Mouse (Mus musculus) central nervous system, embryonic 11.5 days (tissue): ENCODE results near the gene 2310061I04Rik. TPM values are rescaled to one million over a fixed set of nuclear protein-coding genes. Genes with fewer than 3 reads are reported as not detected.

Experiments used
- polyA plus RNA-seq: library from polyadenylated mRNA; depleted of rRNA; stranded (reverse); fragments of >200 nt; gene quantifications from 2 replicates; pipeline ENCODE4 v1.2.3, GENCODE M21; 2012; rRNA removed

2310061I04Rik gene
- polyA plus RNA-seq, result 40.5 and 45.6 TPM in 2 replicates

DNA sequence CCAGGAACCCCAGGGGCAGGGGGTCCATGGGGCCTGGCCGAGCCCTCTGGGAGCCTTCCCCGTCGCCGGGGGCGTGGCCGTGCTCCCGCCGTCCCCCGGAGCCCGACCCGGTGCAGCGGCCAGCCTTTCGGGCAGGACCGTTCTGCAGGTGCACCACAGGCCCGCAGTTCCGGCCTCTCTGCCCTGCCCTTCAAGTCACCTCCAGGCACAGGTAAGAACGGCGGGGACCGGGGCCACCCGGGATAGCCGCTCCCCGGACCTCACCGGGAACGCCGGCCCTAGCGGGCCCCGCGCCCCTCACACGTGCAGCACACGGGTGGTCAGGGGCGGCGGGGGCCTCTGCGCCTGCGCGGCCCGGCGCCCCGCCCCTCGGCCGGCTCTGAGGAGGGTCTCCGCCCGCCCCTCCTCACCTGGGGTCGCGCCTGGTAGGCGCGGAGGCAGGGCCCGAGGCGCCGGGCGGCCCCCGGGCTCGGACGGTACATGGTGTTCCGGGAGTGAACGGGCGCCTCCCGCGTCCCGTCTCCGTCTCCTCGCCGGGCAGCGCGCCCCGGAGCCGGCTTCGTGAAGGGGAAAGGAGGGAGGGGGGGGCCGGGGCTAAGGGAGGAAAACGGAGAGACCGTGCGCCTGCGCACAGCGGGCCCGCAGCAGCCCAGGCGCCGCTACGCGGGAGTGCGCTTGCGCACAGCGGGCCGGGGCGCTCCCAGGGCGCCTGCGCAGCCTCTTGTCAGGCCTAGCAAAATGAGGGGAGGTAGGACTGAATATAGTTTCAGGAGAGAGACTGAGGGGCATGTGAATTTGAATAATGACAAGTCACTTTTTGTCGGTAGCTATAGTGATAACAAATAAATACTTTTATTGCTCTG lies at the start of gene 2310061I04Rik:
2310061I04Rik (minus strand) TSS at position 651 of the 863 bp plus-strand sequence.

DNA sequence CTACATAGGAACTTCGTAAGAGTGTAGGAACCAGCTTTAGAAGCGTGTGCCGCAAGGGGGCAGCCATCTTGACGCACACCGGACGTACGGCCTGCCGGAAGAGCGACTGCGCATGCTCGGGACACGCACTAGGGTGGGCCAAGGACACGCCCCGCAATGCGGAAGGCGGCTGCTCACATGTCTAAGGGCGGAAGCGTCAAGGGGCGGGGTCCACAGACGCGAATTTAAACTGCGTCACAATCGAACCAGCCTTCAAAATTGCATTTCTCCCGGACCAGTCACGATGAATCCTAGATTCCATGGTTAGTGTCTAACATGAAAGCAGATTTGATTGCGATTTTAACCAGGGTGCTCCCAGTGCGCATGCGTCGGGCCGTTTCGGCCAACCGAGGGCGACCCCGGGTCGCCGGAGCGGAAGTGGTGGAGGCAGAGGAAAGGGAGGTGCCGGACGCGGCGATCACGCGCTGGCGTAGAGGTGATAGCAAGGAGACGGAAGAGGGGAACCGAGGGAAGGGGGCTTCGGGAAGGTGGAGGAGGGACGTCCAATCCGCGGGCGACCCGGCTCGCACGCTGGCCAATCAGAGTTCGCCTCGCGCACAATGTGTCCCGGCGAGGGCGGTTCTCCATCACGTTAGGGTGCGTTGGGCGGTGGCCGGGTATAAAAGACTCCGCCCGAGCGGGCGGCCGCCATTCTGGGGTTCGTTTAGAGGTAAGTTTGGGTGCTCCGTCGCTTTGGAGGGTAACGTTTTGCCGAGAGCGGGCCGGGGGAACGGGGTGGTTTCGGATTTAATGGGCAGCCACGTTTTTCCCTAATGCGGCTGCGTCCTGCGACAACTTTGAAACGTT lies 19.3 kb upstream of the 2310061I04Rik start, which contains the start of the genes Mrps18b and Ppp1r10:
Mrps18b (minus strand) TSS at position 93 of the 846 bp plus-strand sequence.
Ppp1r10 (plus strand) TSS at position 138 of the 846 bp plus-strand sequence.

DNA sequence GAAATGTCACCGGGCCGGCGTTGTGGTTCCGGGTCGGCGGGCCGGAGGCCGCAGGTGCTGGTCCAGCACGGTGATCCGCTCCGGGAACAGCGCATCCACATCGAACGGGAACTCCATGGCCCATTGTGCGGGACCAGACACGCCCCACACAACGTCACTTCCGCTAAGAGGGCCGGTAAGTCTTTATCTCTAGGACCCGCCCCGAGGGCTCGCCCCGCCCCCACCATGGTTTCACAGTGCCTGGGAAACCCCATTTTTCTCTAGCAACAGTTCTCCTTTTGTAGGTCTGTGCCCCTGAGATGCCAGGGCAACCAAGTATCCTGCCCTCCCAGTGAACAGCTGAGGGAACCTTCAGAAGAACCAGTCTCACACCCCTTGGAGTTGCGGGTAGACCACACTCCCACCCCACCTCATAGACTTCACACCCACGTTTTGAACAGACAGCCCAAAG lies 12.7 kb upstream of the 2310061I04Rik start, which contains the start of gene Atat1:
Atat1 (minus strand) TSS at position 157 of the 451 bp plus-strand sequence.

DNA sequence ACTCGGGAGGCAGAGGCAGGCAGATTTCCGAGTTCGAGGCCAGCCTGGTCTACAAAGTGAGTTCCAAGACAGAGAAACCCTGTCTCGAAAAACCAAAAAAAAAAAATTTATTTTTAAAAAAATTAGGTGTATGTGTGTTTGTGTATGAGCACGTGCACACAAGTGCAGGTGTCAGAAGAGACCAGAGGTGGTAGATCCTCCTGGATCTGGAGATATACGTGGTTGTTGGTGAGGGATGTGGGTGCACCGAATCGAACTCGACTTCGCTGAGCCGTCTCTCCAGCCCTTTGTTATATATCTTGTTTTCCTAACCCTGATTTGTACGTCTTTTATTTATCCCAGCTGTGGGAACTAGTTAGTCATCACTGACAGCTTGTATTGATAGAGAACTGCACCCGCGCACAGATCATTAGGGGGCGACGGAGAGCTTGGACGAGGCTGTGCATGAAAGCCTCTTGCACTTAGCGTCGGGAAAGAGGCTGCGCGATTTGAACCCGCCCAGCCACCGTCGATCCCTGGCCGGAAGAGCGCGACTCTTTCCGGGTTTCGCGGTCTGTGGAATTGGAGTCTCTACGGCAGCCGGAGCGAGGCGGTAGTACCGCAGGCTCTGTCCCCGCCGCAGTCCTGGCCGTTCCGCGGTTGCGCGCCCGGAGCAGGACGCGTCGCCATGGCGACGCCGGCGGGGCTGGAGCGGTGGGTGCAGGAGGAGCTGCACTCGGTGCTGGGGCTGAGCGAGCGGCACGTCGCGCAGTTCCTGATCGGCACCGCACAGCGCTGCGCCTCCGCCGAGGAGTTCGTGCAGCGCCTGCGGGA lies 17.8 kb downstream of the 2310061I04Rik start, which contains the start of gene Dhx16:
Dhx16 (plus strand) TSS at position 575 of the 813 bp plus-strand sequence.

DNA sequence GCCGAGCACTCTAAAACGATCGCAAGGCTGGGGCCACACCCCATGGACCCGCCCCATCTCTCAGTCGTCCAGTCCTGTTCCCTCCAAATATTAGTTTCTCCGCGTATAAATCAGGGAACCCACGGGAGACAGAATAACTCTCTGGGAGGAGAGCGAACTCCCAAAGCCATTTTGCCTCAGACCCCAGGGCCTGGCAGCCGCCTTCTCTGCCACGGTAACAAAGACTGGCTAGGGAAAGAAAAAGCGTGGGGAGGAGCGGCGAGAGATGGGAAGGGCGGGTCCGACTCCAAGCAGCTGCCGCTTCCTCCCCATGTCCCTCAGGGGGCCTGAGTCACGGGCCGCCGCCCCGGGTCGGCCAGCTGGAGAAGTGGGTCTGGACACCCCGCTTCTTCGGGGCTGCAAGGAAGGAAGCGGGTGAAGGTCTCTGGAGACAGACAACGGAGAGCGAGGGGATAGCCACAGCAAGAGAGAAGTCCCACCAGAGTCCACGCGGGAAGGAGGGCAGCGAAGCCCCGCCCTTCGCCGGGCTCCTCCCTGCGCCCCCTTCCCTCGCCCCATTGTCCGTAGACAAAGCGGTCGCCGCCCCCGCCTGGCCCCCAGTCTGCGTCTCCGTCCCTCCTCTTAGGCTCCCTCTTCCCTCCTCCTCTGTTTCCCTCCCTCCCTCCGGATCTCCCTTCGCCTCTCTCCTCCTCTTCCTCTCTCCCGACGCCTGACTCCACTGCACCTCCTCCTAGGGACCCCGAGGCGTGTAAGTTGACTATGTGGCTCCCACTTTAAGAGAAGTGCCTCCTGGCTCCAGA lies 31.6 kb downstream of the 2310061I04Rik start, which contains the start of gene Ppp1r18:
Ppp1r18 (plus strand) TSS at position 113 of the 800 bp plus-strand sequence.

DNA sequence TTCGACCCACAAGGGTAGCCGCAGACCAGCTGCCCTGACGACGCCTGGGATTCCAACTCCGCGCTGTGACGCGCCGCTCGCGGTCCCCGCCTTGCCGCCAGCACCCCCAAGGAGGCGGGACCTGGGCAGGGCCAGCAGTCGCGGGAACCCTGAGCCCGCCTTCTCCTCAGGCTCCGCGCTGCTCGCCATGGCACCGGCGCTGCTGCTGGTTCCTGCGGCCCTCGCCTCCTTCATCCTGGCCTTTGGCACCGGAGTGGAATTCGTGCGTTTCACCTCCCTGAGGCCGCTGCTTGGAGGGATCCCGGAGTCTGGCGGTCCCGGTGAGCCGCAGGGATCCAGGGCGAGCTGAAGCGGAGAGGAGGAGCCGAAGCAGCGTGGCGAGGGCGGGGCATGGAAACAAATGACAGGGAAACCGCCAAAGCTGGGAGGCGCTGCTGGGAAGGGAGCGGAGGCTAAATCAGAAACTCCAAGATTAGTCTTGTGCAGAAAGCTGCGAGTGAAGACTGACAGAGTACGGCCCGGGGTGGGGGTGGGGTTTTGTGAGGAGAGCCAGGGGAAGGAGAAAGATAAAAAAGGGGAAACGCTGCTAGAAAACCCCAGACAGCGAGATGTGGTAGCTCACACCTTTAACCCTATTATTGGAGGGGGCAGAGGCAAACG lies 35.9 kb downstream of the 2310061I04Rik start, which contains the start of gene Nrm:
Nrm (plus strand) TSS at position 121 of the 660 bp plus-strand sequence.

Other genes with a start within 250 kb of the 2310061I04Rik start
- 31.5 and 40.9 TPM in 2 replicates for gene Vars2, start 229.8 kb downstream of the 2310061I04Rik start, polyA plus RNA-seq
- gene Gtf2h4, start 223.7 kb downstream of the 2310061I04Rik start, polyA plus RNA-seq, result 40.9 and 46.6 TPM in 2 replicates
- 85.4 and 116 TPM in 2 replicates for gene Ddr1, start 192.8 kb downstream of the 2310061I04Rik start, polyA plus RNA-seq
- gene Ier3, start 75.7 kb downstream of the 2310061I04Rik start, polyA plus RNA-seq, result 2.3 and 3.8 TPM in 2 replicates
- 53.2 and 54.8 TPM in 2 replicates for gene Flot1, start 74.2 kb downstream of the 2310061I04Rik start, polyA plus RNA-seq
- 1,643 and 2,189 TPM in 2 replicates for gene Tubb5, start 59.1 kb downstream of the 2310061I04Rik start, polyA plus RNA-seq
- gene Mdc1, start 55.9 kb downstream of the 2310061I04Rik start, polyA plus RNA-seq, result 37.8 and 41.2 TPM in 2 replicates
- 61.1 and 62.0 TPM in 2 replicates for gene Nrm, start 36.1 kb downstream of the 2310061I04Rik start, polyA plus RNA-seq
- 47.5 and 56.9 TPM in 2 replicates for gene Ppp1r18, start 31.8 kb downstream of the 2310061I04Rik start, polyA plus RNA-seq
- 72.6 and 76.7 TPM in 2 replicates for gene Dhx16, start 17.6 kb downstream of the 2310061I04Rik start, polyA plus RNA-seq
- 136 and 230 TPM in 2 replicates for gene Atat1, start 12.6 kb upstream of the 2310061I04Rik start, polyA plus RNA-seq
- gene Mrps18b, start 19.0 kb upstream of the 2310061I04Rik start, polyA plus RNA-seq, result 46.6 and 55.3 TPM in 2 replicates
- gene Ppp1r10, start 19.0 kb upstream of the 2310061I04Rik start, polyA plus RNA-seq, result 46.3 and 48.5 TPM in 2 replicates
- 95.0 and 180 TPM in 2 replicates for gene Abcf1, start 72.3 kb upstream of the 2310061I04Rik start, polyA plus RNA-seq
- gene Gnl1, start 82.4 kb upstream of the 2310061I04Rik start, polyA plus RNA-seq, result 35.1 and 60.9 TPM in 2 replicates
- gene Prr3, start 82.8 kb upstream of the 2310061I04Rik start, polyA plus RNA-seq, result 43.4 and 44.2 TPM in 2 replicates
- gene H2-T24, start 123.1 kb upstream of the 2310061I04Rik start, polyA plus RNA-seq, result 0.96 and 0.99 TPM in 2 replicates
- gene H2-T23, start 135.4 kb upstream of the 2310061I04Rik start, polyA plus RNA-seq, result 4.6 and 5.0 TPM in 2 replicates
- gene H2-T22, start 145.3 kb upstream of the 2310061I04Rik start, polyA plus RNA-seq, result 10.6 and 12.9 TPM in 2 replicates
- not detected in 2 replicates for gene Gm6034, start 145.5 kb upstream of the 2310061I04Rik start, polyA plus RNA-seq
- not detected in 2 replicates for gene Gm11127, start 160.9 kb upstream of the 2310061I04Rik start, polyA plus RNA-seq
- not detected in 2 replicates for gene Gm19684, start 224.2 kb upstream of the 2310061I04Rik start, polyA plus RNA-seq
- not detected in 2 replicates for gene Gm7030, start 232.0 kb upstream of the 2310061I04Rik start, polyA plus RNA-seq